Mouse (Mus musculus): ENCODE data around the gene Hist1h2bf. TPM values are rescaled to one million over a fixed set of nuclear protein-coding genes. Genes with fewer than 3 reads are reported as not detected.
A peak's percentile ranks its signal among the peaks of the same experiment; 100 is the strongest.
"Not testable (repeated sequence)": the region's sequence is repeated elsewhere in the genome, so short reads cannot be mapped to it uniquely, and the experiment has no call there.

The Hist1h2bf gene
- 4.1 and 4.9 TPM in 2 replicates for polyA plus RNA-seq (2014; fragmentation: Nextera tagmentation; extraction: Ambion mirVana)

GRCm38 (mm10) chr13:23573898-23574524 is at the start of gene Hist1h2bf, which contains the start of gene Hist1h2ad:
TSS of gene Hist1h2bf (minus strand) at chr13:23574196.
TSS of gene Hist1h2ad (plus strand) at chr13:23574381.
- Histone ChIP-seq H3K4me3 (ENCODE audit: low read depth, low read length) (peak within 1 kb of the TSS; percentile 46), H3K27ac (replicated peaks; ENCODE audit: low read depth, low read length) (peak within 1 kb of the TSS; percentile 95), H3K9ac (replicated peaks; ENCODE audit: low read length) (peak within 1 kb of the TSS; percentile 68), H3K4me2 (ENCODE audit: low read depth, low read length) (peak within 1 kb of the TSS; percentile 71)
- 0% methylated on average over 19 of the region's 42 CpGs for WGBS
- peak; percentile 98 for DNase-seq (ENCODE audit: low spot score)
- H3K27me3 ChIP-seq (ENCODE audit: control insufficient read depth, insufficient read depth, low read length); H3K36me3 ChIP-seq (replicated peaks; ENCODE audit: control insufficient read depth, insufficient read depth, low read depth, low read length); H3K9me3 ChIP-seq (replicated peaks; ENCODE audit: control insufficient read depth, low read length); H3K4me1 ChIP-seq (ENCODE audit: control insufficient read depth, insufficient read depth, low read length): not testable (repeated sequence)
- ATAC-seq (replicated peaks; ENCODE audit: insufficient number of reproducible peaks, low FRiP score, low TSS enrichment, low read depth): peak; percentile 92

GRCm38 (mm10) chr13:23622861-23623450 is 49.0 kb upstream of the Hist1h2bf start:
- Histone ChIP-seq H3K27me3 (ENCODE audit: control insufficient read depth, insufficient read depth, low read length) (no peaks in the 10 kb centered on the region), H3K4me3 (ENCODE audit: low read depth, low read length) (peak overlapping the region; percentile 48; the same call in 1 of the 2 replicates), H3K9ac (replicated peaks; ENCODE audit: low read length) (peak overlapping the region; percentile 41), H3K4me2 (ENCODE audit: low read depth, low read length) (peak overlapping the region; percentile 25), H3K9me3 (replicated peaks; ENCODE audit: control insufficient read depth, low read length) (no peaks in the 10 kb centered on the region), H3K27ac (replicated peaks; ENCODE audit: low read depth, low read length) (no peak overlapping the region), H3K36me3 (replicated peaks; ENCODE audit: control insufficient read depth, insufficient read depth, low read depth, low read length) (no peaks in the 10 kb centered on the region), H3K4me1 (ENCODE audit: control insufficient read depth, insufficient read depth, low read length) (no peaks in the 10 kb centered on the region)
- ATAC-seq (replicated peaks; ENCODE audit: insufficient number of reproducible peaks, low FRiP score, low TSS enrichment, low read depth) (no peak), DNase-seq (ENCODE audit: low spot score) (peak; percentile 22)
- WGBS: 30% methylated on average over 7 of the region's 7 CpGs

- peak within 1 kb of the TSS; percentile 62 for H3K4me2 ChIP-seq (ENCODE audit: low read depth, low read length)
- DNase-seq (ENCODE audit: low spot score) (peak; percentile 93), ATAC-seq (replicated peaks; ENCODE audit: insufficient number of reproducible peaks, low FRiP score, low TSS enrichment, low read depth) (peak; percentile 91)
- not testable (repeated sequence) for H3K27me3 ChIP-seq (ENCODE audit: control insufficient read depth, insufficient read depth, low read length); H3K4me1 ChIP-seq (ENCODE audit: control insufficient read depth, insufficient read depth, low read length); H3K36me3 ChIP-seq (replicated peaks; ENCODE audit: control insufficient read depth, insufficient read depth, low read depth, low read length); H3K9me3 ChIP-seq (replicated peaks; ENCODE audit: control insufficient read depth, low read length)
- H3K9ac ChIP-seq (replicated peaks; ENCODE audit: low read length): peak within 1 kb of the TSS; percentile 77
- H3K27ac ChIP-seq (replicated peaks; ENCODE audit: low read depth, low read length): peak within 1 kb of the TSS; percentile 90
- WGBS: under 1% methylated on average over 51 of the region's 53 CpGs
- H3K4me3 ChIP-seq (ENCODE audit: low read depth, low read length): peak within 1 kb of the TSS; percentile 48
Observed at GRCm38 (mm10) chr13:23622175-23622671, 48.2 kb upstream of the Hist1h2bf start, which contains the start of gene Hist1h1e. TSS of gene Hist1h1e (minus strand) at chr13:23622558.

- Histone ChIP-seq H3K9ac (replicated peaks; ENCODE audit: low read length) (peak overlapping the region; percentile 77), H3K4me3 (ENCODE audit: low read depth, low read length) (peak overlapping the region; percentile 48), H3K9me3 (replicated peaks; ENCODE audit: control insufficient read depth, low read length) (no peaks in the 10 kb centered on the region), H3K27ac (replicated peaks; ENCODE audit: low read depth, low read length) (peak overlapping the region; percentile 90), H3K4me2 (ENCODE audit: low read depth, low read length) (peak overlapping the region; percentile 62), H3K36me3 (replicated peaks; ENCODE audit: control insufficient read depth, insufficient read depth, low read depth, low read length) (no peaks in the 10 kb centered on the region), H3K4me1 (ENCODE audit: control insufficient read depth, insufficient read depth, low read length) (no peaks in the 10 kb centered on the region), H3K27me3 (ENCODE audit: control insufficient read depth, insufficient read depth, low read length) (no peaks in the 10 kb centered on the region)
- WGBS: under 1% methylated on average over 18 of the region's 18 CpGs
- DNase-seq (ENCODE audit: low spot score) (no peak), ATAC-seq (replicated peaks; ENCODE audit: insufficient number of reproducible peaks, low FRiP score, low TSS enrichment, low read depth) (peak; percentile 89)
Observed at GRCm38 (mm10) chr13:23621532-23622174, 47.7 kb upstream of the Hist1h2bf start.

GRCm38 (mm10) chr13:23620733-23621531 is 46.9 kb upstream of the Hist1h2bf start, which contains the start of gene Hist1h2be:
TSS of gene Hist1h2be (minus strand) at chr13:23621124.
- Histone ChIP-seq H3K27me3 (ENCODE audit: control insufficient read depth, insufficient read depth, low read length) (no peaks in the 10 kb centered on the region), H3K4me3 (ENCODE audit: low read depth, low read length) (peak within 1 kb of the TSS; percentile 48), H3K4me2 (ENCODE audit: low read depth, low read length) (peak within 1 kb of the TSS; percentile 62), H3K4me1 (ENCODE audit: control insufficient read depth, insufficient read depth, low read length) (no peaks in the 10 kb centered on the region), H3K36me3 (replicated peaks; ENCODE audit: control insufficient read depth, insufficient read depth, low read depth, low read length) (no peaks in the 10 kb centered on the region), H3K9ac (replicated peaks; ENCODE audit: low read length) (peak within 1 kb of the TSS; percentile 77), H3K9me3 (replicated peaks; ENCODE audit: control insufficient read depth, low read length) (no peaks in the 10 kb centered on the region), H3K27ac (replicated peaks; ENCODE audit: low read depth, low read length) (peak within 1 kb of the TSS; percentile 90)
- ATAC-seq (replicated peaks; ENCODE audit: insufficient number of reproducible peaks, low FRiP score, low TSS enrichment, low read depth): peak; percentile 79
- peak; percentile 92 for DNase-seq (ENCODE audit: low spot score)
- WGBS: 1% methylated on average over 27 of the region's 27 CpGs

- Histone ChIP-seq H3K36me3 (replicated peaks; ENCODE audit: control insufficient read depth, insufficient read depth, low read depth, low read length) (no peaks in the 10 kb centered on the region), H3K27me3 (ENCODE audit: control insufficient read depth, insufficient read depth, low read length) (no peaks in the 10 kb centered on the region), H3K27ac (replicated peaks; ENCODE audit: low read depth, low read length) (peak overlapping the region; percentile 90), H3K4me3 (ENCODE audit: low read depth, low read length) (peak overlapping the region; percentile 48), H3K4me2 (ENCODE audit: low read depth, low read length) (peak overlapping the region; percentile 62), H3K4me1 (ENCODE audit: control insufficient read depth, insufficient read depth, low read length) (no peaks in the 10 kb centered on the region), H3K9ac (replicated peaks; ENCODE audit: low read length) (peak overlapping the region; percentile 77), H3K9me3 (replicated peaks; ENCODE audit: control insufficient read depth, low read length) (no peaks in the 10 kb centered on the region)
- DNase-seq (ENCODE audit: low spot score) (no peak), ATAC-seq (replicated peaks; ENCODE audit: insufficient number of reproducible peaks, low FRiP score, low TSS enrichment, low read depth) (no peak)
- WGBS: 60% methylated on average over 12 of the region's 12 CpGs
Observed at GRCm38 (mm10) chr13:23620056-23620732, 46.2 kb upstream of the Hist1h2bf start.

- no peak overlapping the region for H3K9ac ChIP-seq (replicated peaks; ENCODE audit: low read length)
- H3K4me3 ChIP-seq (ENCODE audit: low read depth, low read length): no peak overlapping the region
- no peak overlapping the region for H3K27ac ChIP-seq (replicated peaks; ENCODE audit: low read depth, low read length)
- no peaks in the 10 kb centered on the region for H3K9me3 ChIP-seq (replicated peaks; ENCODE audit: control insufficient read depth, low read length)
- 89% methylated on average over 3 of the region's 3 CpGs for WGBS
- no peaks in the 10 kb centered on the region for H3K36me3 ChIP-seq (replicated peaks; ENCODE audit: control insufficient read depth, insufficient read depth, low read depth, low read length)
- no peaks in the 10 kb centered on the region for H3K4me1 ChIP-seq (ENCODE audit: control insufficient read depth, insufficient read depth, low read length)
- H3K27me3 ChIP-seq (ENCODE audit: control insufficient read depth, insufficient read depth, low read length): no peaks in the 10 kb centered on the region
- no peak overlapping the region for H3K4me2 ChIP-seq (ENCODE audit: low read depth, low read length)
- DNase-seq (ENCODE audit: low spot score): no peak
- ATAC-seq (replicated peaks; ENCODE audit: insufficient number of reproducible peaks, low FRiP score, low TSS enrichment, low read depth): no peak
Observed at GRCm38 (mm10) chr13:23611638-23612037, 37.6 kb upstream of the Hist1h2bf start.

All from embryonic facial prominence, embryonic 11.5 days (tissue).